Mouse (Mus musculus): Measurements from ENCODE around the gene Plp2. TPM values are rescaled to one million over a fixed set of nuclear protein-coding genes. Genes with fewer than 3 reads are reported as not detected.
A peak's percentile ranks its signal among the peaks of the same experiment; 100 is the strongest.

The Plp2 gene
- polyA plus RNA-seq, 1 experiment from 2014 or later, result 56.3 TPM

DNA sequence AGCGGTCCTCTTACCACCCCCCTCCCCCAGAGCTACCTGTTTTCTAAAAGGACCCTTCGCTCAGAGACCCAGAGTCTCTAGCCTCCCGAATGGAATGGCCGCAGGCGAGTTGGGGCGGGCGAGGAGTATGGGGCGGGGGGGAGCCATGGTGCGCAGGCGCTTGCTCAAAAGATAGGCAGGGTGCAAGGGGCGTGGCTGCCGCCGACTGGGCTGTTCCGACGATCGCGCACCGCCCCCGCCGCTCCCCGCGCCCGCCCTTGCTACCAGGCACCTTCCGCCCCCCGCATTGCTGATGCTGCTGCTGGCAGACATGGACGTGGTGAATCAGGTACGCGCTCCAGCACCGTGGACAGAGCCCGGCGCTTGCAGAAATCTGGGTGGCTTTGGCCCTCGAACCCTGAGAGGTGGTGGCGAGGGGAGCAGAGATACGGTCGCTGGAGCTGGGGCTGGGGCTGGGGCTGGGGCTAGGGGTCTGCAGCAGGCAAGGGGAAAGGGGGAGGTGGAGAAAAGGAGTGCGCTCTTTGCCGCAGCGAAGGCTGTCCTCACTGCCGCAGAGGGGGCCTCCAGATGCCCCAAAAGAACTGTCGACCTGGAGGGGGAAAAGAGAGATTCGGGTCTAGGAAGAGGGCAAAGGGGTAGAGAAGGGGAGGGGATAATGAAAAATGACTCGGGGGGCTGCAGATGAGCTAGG, 32.6 kb downstream of the Plp2 start, which contains the start of gene Syp:
Gene Syp, plus strand, starts transcription at position 71 of the 691 bp plus-strand sequence.
- H3K9ac ChIP-seq (replicated peaks; ENCODE audit: low read length), result no peak within 1 kb of the TSS
- H3K4me1 ChIP-seq (ENCODE audit: control insufficient read depth, insufficient read depth, low read length), result no peaks in the 10 kb centered on the region
- H3K36me3 ChIP-seq (replicated peaks; ENCODE audit: control insufficient read depth, insufficient read depth, low read depth, low read length), result no peaks in the 10 kb centered on the region
- peak within 1 kb of the TSS; percentile 34 for H3K4me2 ChIP-seq (ENCODE audit: low read depth, low read length)
- ATAC-seq (replicated peaks; ENCODE audit: insufficient number of reproducible peaks, low FRiP score, low TSS enrichment, low read depth) (peak; percentile 73), DNase-seq (ENCODE audit: low spot score) (peak; percentile 80)
- WGBS, result 14% methylated on average over 38 of the region's 42 CpGs
- H3K27ac ChIP-seq (replicated peaks; ENCODE audit: low read depth, low read length), result no peak within 1 kb of the TSS
- peak within 1 kb of the TSS; percentile 24 for H3K4me3 ChIP-seq (ENCODE audit: low read depth, low read length)
- no peaks in the 10 kb centered on the region for H3K9me3 ChIP-seq (replicated peaks; ENCODE audit: control insufficient read depth, low read length)
- H3K27me3 ChIP-seq (ENCODE audit: control insufficient read depth, insufficient read depth, low read length), result 0 out of 2 replicates have a peak, but pooled peaks cover 2% of the 10 kb centered on the region

DNA sequence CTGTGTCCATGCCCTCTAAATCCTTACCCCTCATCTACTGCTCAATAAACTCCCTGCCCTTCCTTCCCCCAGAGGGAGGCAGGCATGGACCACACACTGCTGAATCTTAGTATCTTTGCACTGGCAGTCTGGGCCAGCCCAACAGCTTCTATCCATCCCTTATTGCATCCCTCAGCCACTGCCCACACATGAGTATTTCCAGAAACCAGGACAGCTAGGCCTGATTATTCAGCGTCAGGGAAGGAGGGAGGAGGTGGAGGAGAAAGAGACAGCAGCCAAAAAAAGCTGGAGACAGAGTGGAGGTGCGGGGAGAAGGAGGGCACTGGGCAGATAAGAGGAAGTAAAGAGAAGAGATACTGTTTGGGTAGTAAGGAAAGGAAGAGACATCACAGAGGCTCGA, 36.1 kb downstream of the Plp2 start:
- Histone ChIP-seq H3K9me3 (replicated peaks; ENCODE audit: control insufficient read depth, low read length) (no peaks in the 10 kb centered on the region), H3K27me3 (ENCODE audit: control insufficient read depth, insufficient read depth, low read length) (0 out of 2 replicates have a peak, but pooled peaks cover 2% of the 10 kb centered on the region), H3K4me1 (ENCODE audit: control insufficient read depth, insufficient read depth, low read length) (no peaks in the 10 kb centered on the region), H3K4me2 (ENCODE audit: low read depth, low read length) (no peak overlapping the region), H3K27ac (replicated peaks; ENCODE audit: low read depth, low read length) (no peak overlapping the region), H3K4me3 (ENCODE audit: low read depth, low read length) (no peak overlapping the region), H3K36me3 (replicated peaks; ENCODE audit: control insufficient read depth, insufficient read depth, low read depth, low read length) (no peaks in the 10 kb centered on the region), H3K9ac (replicated peaks; ENCODE audit: low read length) (no peak overlapping the region)
- 69% methylated on average over 3 of the region's 3 CpGs for WGBS
- DNase-seq (ENCODE audit: low spot score) (no peak), ATAC-seq (replicated peaks; ENCODE audit: insufficient number of reproducible peaks, low FRiP score, low TSS enrichment, low read depth) (no peak)

DNA sequence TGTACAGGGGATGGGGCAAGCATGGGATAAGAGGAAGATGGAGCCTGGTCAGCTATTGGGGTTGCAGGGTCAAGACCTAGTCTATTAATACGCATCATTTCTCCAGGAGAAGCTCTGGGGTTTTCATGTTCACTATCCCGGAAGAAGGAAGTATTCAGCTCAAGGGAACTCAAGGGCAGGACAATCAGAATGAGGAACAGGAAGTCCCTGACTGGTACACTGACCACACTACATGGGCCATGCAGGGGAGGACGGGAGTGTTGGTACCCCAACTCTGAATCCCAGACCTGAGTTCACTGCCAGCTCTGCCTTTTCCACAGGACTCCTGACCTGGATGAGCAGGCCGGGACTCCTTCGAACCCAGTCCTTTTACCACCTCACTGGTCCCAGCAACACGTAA, 38.6 kb downstream of the Plp2 start:
- Histone ChIP-seq H3K36me3 (replicated peaks; ENCODE audit: control insufficient read depth, insufficient read depth, low read depth, low read length) (no peaks in the 10 kb centered on the region), H3K4me2 (ENCODE audit: low read depth, low read length) (no peak overlapping the region), H3K9me3 (replicated peaks; ENCODE audit: control insufficient read depth, low read length) (no peaks in the 10 kb centered on the region), H3K4me1 (ENCODE audit: control insufficient read depth, insufficient read depth, low read length) (no peaks in the 10 kb centered on the region), H3K9ac (replicated peaks; ENCODE audit: low read length) (no peak overlapping the region), H3K27me3 (ENCODE audit: control insufficient read depth, insufficient read depth, low read length) (no peaks in the 10 kb centered on the region), H3K27ac (replicated peaks; ENCODE audit: low read depth, low read length) (no peak overlapping the region), H3K4me3 (ENCODE audit: low read depth, low read length) (no peak overlapping the region)
- ATAC-seq (replicated peaks; ENCODE audit: insufficient number of reproducible peaks, low FRiP score, low TSS enrichment, low read depth) (no peak), DNase-seq (ENCODE audit: low spot score) (no peak)
- WGBS, result 90% methylated on average over 6 of the region's 6 CpGs

Other genes with a start within 250 kb of the Plp2 start
- gene Foxp3, start 97.7 kb downstream of the Plp2 start, polyA plus RNA-seq (2014; fragmentation: Nextera tagmentation; extraction: Ambion mirVana), result 0.07 TPM in 1 of 2 replicates, not detected in the other
- 1.2 and 1.3 TPM in 2 replicates for gene Ppp1r3f, start 97.1 kb downstream of the Plp2 start, polyA plus RNA-seq (2014; fragmentation: Nextera tagmentation; extraction: Ambion mirVana)
- gene Ccdc22, start 65.9 kb downstream of the Plp2 start, polyA plus RNA-seq (2014; fragmentation: Nextera tagmentation; extraction: Ambion mirVana), result 26.9 TPM in 2 replicates
- not detected in 2 replicates for gene Cacna1f, start 64.3 kb downstream of the Plp2 start, polyA plus RNA-seq (2014; fragmentation: Nextera tagmentation; extraction: Ambion mirVana)
- 5.3 and 5.8 TPM in 2 replicates for gene Syp, start 32.9 kb downstream of the Plp2 start, polyA plus RNA-seq (2014; fragmentation: Nextera tagmentation; extraction: Ambion mirVana)
- 2.6 and 2.9 TPM in 2 replicates for gene Prickle3, start 14.1 kb downstream of the Plp2 start, polyA plus RNA-seq (2014; fragmentation: Nextera tagmentation; extraction: Ambion mirVana)
- gene Magix, start 9.9 kb upstream of the Plp2 start, polyA plus RNA-seq (2014; fragmentation: Nextera tagmentation; extraction: Ambion mirVana), result 0.10 and 0.15 TPM in 2 replicates
- gene Gpkow, start 25.7 kb upstream of the Plp2 start, polyA plus RNA-seq (2014; fragmentation: Nextera tagmentation; extraction: Ambion mirVana), result 42.2 and 44.2 TPM in 2 replicates
- 17.3 and 22.6 TPM in 2 replicates for gene Wdr45, start 42.9 kb upstream of the Plp2 start, polyA plus RNA-seq (2014; fragmentation: Nextera tagmentation; extraction: Ambion mirVana)
- gene Gm45208, start 50.9 kb upstream of the Plp2 start, polyA plus RNA-seq (2014; fragmentation: Nextera tagmentation; extraction: Ambion mirVana), result not detected in 2 replicates
- gene Praf2, start 57.0 kb upstream of the Plp2 start, polyA plus RNA-seq (2014; fragmentation: Nextera tagmentation; extraction: Ambion mirVana), result 85.4 and 88.7 TPM in 2 replicates
- 14.5 and 20.2 TPM in 2 replicates for gene Ccdc120, start 79.5 kb upstream of the Plp2 start, polyA plus RNA-seq (2014; fragmentation: Nextera tagmentation; extraction: Ambion mirVana)
- 16.2 and 16.5 TPM in 2 replicates for gene Tfe3, start 91.2 kb upstream of the Plp2 start, polyA plus RNA-seq (2014; fragmentation: Nextera tagmentation; extraction: Ambion mirVana)
- gene Gripap1, start 118.4 kb upstream of the Plp2 start, polyA plus RNA-seq (2014; fragmentation: Nextera tagmentation; extraction: Ambion mirVana), result 35.6 and 35.9 TPM in 2 replicates
- 0.86 and 1.2 TPM in 2 replicates for gene Kcnd1, start 150.9 kb upstream of the Plp2 start, polyA plus RNA-seq (2014; fragmentation: Nextera tagmentation; extraction: Ambion mirVana)
- 36.4 and 37.1 TPM in 2 replicates for gene Otud5, start 170.0 kb upstream of the Plp2 start, polyA plus RNA-seq (2014; fragmentation: Nextera tagmentation; extraction: Ambion mirVana)
- gene Pim2, start 206.9 kb upstream of the Plp2 start, polyA plus RNA-seq (2014; fragmentation: Nextera tagmentation; extraction: Ambion mirVana), result 4.9 and 6.4 TPM in 2 replicates
- gene Slc35a2, start 212.6 kb upstream of the Plp2 start, polyA plus RNA-seq (2014; fragmentation: Nextera tagmentation; extraction: Ambion mirVana), result 6.8 and 12.1 TPM in 2 replicates
- 146 and 149 TPM in 2 replicates for gene Pqbp1, start 227.9 kb upstream of the Plp2 start, polyA plus RNA-seq (2014; fragmentation: Nextera tagmentation; extraction: Ambion mirVana)
- gene Timm17b, start 228.0 kb upstream of the Plp2 start, polyA plus RNA-seq (2014; fragmentation: Nextera tagmentation; extraction: Ambion mirVana), result 162 and 172 TPM in 2 replicates
- not detected in 2 replicates for gene Gm10491, start 236.4 kb upstream of the Plp2 start, polyA plus RNA-seq (2014; fragmentation: Nextera tagmentation; extraction: Ambion mirVana)
- not detected in 2 replicates for gene Gm10490, start 238.2 kb upstream of the Plp2 start, polyA plus RNA-seq (2014; fragmentation: Nextera tagmentation; extraction: Ambion mirVana)
- 4.9 and 5.3 TPM in 2 replicates for gene Pcsk1n, start 248.4 kb upstream of the Plp2 start, polyA plus RNA-seq (2014; fragmentation: Nextera tagmentation; extraction: Ambion mirVana)